Mouse (Mus musculus): ENCODE results near the gene Tecpr2.

- TF ChIP-seq POLR2A (IDR thresholded peaks at IDR 0.05; ENCODE audit: borderline replicate concordance, extremely low read depth, insufficient read depth, insufficient read length, poor library complexity, severe bottlenecking) (no peak), CTCF (IDR thresholded peaks at IDR 0.05; ENCODE audit: borderline replicate concordance, extremely low read depth, insufficient read depth, insufficient read length) (no peak)
These were observed 13.0 kb downstream of the Tecpr2 start for GRCm38 (mm10) chr12:110902106-110902505.

Data from brain, embryonic 14.5 days (tissue).